Mouse (Mus musculus) hindbrain, embryonic 13.5 days (tissue): ENCODE data around the gene Acvr1c. TPM values are rescaled to one million over a fixed set of nuclear protein-coding genes. Genes with fewer than 3 reads are reported as not detected.

Experiments used
- ATAC-seq: fragments of 200-750 bp; cut with Nextera tagmentation; 2 replicates; pipeline ENCODE4 v1.8.0; 2017; ENCODE audit warnings: moderate TSS enrichment; ENCODE audit not compliant: low FRiP score
- H3K27ac ChIP-seq: fragments of 300-500 bp; sonication (generic); 2 replicates; pipeline ENCODE4 v1.5.1; 2015; ENCODE audit warnings: inconsistent platforms, mild to moderate bottlenecking, moderate library complexity
- H3K27me3 ChIP-seq: fragments of 300-500 bp; sonication (generic); 2 replicates; pipeline ENCODE4 v1.6.1; 2015; ENCODE audit warnings: mild to moderate bottlenecking, inconsistent platforms
- H3K36me3 ChIP-seq: fragments of 300-500 bp; sonication (generic); 2 replicates; pipeline ENCODE4 v1.6.1; 2015; ENCODE audit warnings: mild to moderate bottlenecking, inconsistent platforms
- H3K4me1 ChIP-seq: fragments of 300-500 bp; sonication (generic); replicated peaks from 2 replicates; pipeline ENCODE4 v1.6.1; 2015; ENCODE audit warnings: inconsistent platforms
- H3K4me2 ChIP-seq: fragments of 300-500 bp; sonication (generic); 2 replicates; pipeline ENCODE4 v1.6.1; 2015; ENCODE audit warnings: inconsistent platforms, mild to moderate bottlenecking, moderate library complexity
- H3K4me3 ChIP-seq: fragments of 300-500 bp; sonication (generic); 2 replicates; pipeline ENCODE4 v1.5.1; 2015; ENCODE audit warnings: mild to moderate bottlenecking, inconsistent platforms
- H3K9ac ChIP-seq: fragments of 300-500 bp; sonication (generic); 2 replicates; pipeline ENCODE4 v1.6.1; 2015; ENCODE audit warnings: mild to moderate bottlenecking, inconsistent platforms
- H3K9me3 ChIP-seq: fragments of 300-500 bp; sonication (generic); 2 replicates; pipeline ENCODE4 v1.6.1; 2016; ENCODE audit warnings: inconsistent platforms
- WGBS: fragments of 180-500 bp; shearing (Covaris S2); methylation state at CpG from one replicate; pipeline ENCODE4 v1.1.7; 2015; 5-methylcytosine and 5-hydroxymethylcytosine counted together
- polyA plus RNA-seq: library from polyadenylated mRNA; unstranded; fragments of >200 nt; fragmentation: Nextera tagmentation; extraction: Ambion mirVana; gene quantifications from 2 replicates; pipeline ENCODE4 v1.2.1, GENCODE M21; 2015

Acvr1c gene
- polyA plus RNA-seq, 1 experiment from 2014 or later: 0.62 TPM

DNA sequence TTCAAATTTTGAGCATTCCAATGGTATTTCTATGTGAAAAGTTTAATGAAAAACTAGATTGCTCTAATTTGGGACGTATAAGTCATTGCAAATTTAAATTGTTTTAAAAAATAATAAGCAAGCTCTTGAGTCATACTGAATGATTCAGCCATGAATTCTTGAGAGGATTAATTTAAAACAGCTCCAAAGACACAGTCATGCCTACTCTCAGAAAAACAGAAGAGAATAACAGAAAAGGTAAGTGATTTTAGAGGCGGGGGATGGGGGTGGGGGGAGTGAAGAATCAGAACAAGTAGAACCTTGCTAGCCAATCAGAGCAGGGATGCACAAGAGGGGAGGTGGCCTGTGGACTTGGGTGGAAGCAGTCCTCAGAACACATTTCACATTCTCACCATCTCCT is 7.0 kb downstream of the Acvr1c start:
- H3K9me3 ChIP-seq: no peaks in the 10 kb centered on the region
- WGBS: 87% methylated on average over 2 of the region's 2 CpGs
- H3K36me3 ChIP-seq: no peaks in the 10 kb centered on the region
- ATAC-seq: no peak
- H3K9ac ChIP-seq: no peak overlapping the region
- no peak overlapping the region for H3K4me3 ChIP-seq
- H3K27ac ChIP-seq: no peak overlapping the region
- peaks cover 13% of the 10 kb centered on the region; the same call in 1 of the 2 replicates for H3K27me3 ChIP-seq
- H3K4me1 ChIP-seq: no peaks in the 10 kb centered on the region
- no peak overlapping the region for H3K4me2 ChIP-seq

GRCm38 (mm10) chr2:58336730-58337129 is 21.0 kb downstream of the Acvr1c start:
- no peak overlapping the region for H3K4me3 ChIP-seq
- H3K27me3 ChIP-seq: no peaks in the 10 kb centered on the region
- no peak for ATAC-seq
- H3K4me1 ChIP-seq: no peaks in the 10 kb centered on the region
- H3K4me2 ChIP-seq: no peak overlapping the region
- no peak overlapping the region for H3K9ac ChIP-seq
- no peaks in the 10 kb centered on the region for H3K36me3 ChIP-seq
- 89% methylated on average over 5 of the region's 5 CpGs for WGBS
- H3K9me3 ChIP-seq: no peaks in the 10 kb centered on the region
- no peak overlapping the region for H3K27ac ChIP-seq

- no peak for ATAC-seq
- Histone ChIP-seq H3K4me2 (no peak overlapping the region), H3K36me3 (no peaks in the 10 kb centered on the region), H3K27ac (no peak overlapping the region), H3K27me3 (no peaks in the 10 kb centered on the region), H3K9ac (no peak overlapping the region), H3K4me1 (no peaks in the 10 kb centered on the region), H3K4me3 (no peak overlapping the region), H3K9me3 (no peaks in the 10 kb centered on the region)
- 83% methylated on average over 5 of the region's 5 CpGs for WGBS
Measured at GRCm38 (mm10) chr2:58329589-58329988, 28.1 kb downstream of the Acvr1c start.

- H3K9ac ChIP-seq: peak overlapping the region; percentile 78
- H3K4me2 ChIP-seq: peak overlapping the region; percentile 71
- H3K9me3 ChIP-seq: no peaks in the 10 kb centered on the region
- peak overlapping the region; percentile 73 for H3K27ac ChIP-seq
- peak overlapping the region; percentile 42 for H3K4me3 ChIP-seq
- H3K27me3 ChIP-seq: no peaks in the 10 kb centered on the region
- 13% methylated on average over 23 of the region's 23 CpGs for WGBS
- no peaks in the 10 kb centered on the region for H3K4me1 ChIP-seq
- H3K36me3 ChIP-seq: no peaks in the 10 kb centered on the region
- ATAC-seq: peak; percentile 95
Measured at GRCm38 (mm10) chr2:58324118-58324901, 33.4 kb downstream of the Acvr1c start.

DNA sequence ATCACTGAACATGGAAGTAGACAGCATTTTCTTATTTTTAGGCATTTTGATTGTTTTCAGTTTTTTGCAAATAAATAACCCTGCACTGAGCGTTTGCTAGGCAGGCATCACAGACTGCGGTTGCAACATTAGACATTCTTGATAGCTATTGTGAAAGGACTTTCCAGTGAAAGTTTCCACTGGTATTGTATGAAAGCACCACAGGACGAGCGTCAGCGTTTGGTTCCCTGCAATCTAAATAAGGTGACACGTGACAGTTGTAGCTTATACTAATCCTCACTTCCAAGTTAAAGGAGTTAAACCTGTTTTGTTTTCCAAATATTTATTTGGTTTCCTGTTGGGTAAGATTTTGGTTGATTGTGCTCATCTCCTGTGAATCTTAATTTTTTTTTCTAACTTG is 34.4 kb downstream of the Acvr1c start:
- Histone ChIP-seq H3K9ac (no peak overlapping the region), H3K36me3 (no peaks in the 10 kb centered on the region), H3K4me1 (no peaks in the 10 kb centered on the region), H3K27ac (no peak overlapping the region), H3K4me3 (no peak overlapping the region), H3K9me3 (no peaks in the 10 kb centered on the region), H3K4me2 (no peak overlapping the region), H3K27me3 (no peaks in the 10 kb centered on the region)
- ATAC-seq: no peak
- WGBS: 86% methylated on average over 6 of the region's 6 CpGs

GRCm38 (mm10) chr2:58316186-58316585 is 41.5 kb downstream of the Acvr1c start:
- H3K9me3 ChIP-seq: no peaks in the 10 kb centered on the region
- no peaks in the 10 kb centered on the region for H3K36me3 ChIP-seq
- H3K9ac ChIP-seq: no peak overlapping the region
- WGBS: 96% methylated on average over 7 of the region's 7 CpGs
- H3K4me1 ChIP-seq: no peaks in the 10 kb centered on the region
- ATAC-seq: no peak
- H3K4me3 ChIP-seq: no peak overlapping the region
- no peak overlapping the region for H3K4me2 ChIP-seq
- no peaks in the 10 kb centered on the region for H3K27me3 ChIP-seq
- H3K27ac ChIP-seq: no peak overlapping the region

DNA sequence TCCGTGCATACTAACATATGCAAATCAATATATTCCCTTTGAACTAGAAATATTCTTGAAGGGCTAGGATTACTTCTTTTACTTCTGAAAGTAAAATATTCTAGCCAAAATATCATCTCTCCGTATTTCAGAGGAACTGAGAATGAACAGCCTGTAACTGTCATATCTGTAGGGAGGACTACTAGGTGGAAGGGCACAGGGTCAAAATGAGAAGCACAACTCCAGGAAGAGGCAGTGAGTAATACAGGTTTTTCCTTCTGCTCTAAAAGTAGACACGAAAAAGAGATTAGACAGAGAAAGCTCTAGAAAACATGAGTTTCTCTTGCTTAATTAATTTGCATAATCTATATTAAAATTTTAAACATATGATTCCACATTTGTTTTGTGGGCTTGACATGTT is 48.0 kb downstream of the Acvr1c start:
- Histone ChIP-seq H3K27me3 (no peaks in the 10 kb centered on the region), H3K4me2 (no peak overlapping the region), H3K9ac (no peak overlapping the region), H3K9me3 (no peaks in the 10 kb centered on the region), H3K4me3 (no peak overlapping the region), H3K36me3 (no peaks in the 10 kb centered on the region), H3K27ac (no peak overlapping the region), H3K4me1 (no peaks in the 10 kb centered on the region)
- ATAC-seq: no peak
- 82% methylated on average over 3 of the region's 3 CpGs for WGBS

DNA sequence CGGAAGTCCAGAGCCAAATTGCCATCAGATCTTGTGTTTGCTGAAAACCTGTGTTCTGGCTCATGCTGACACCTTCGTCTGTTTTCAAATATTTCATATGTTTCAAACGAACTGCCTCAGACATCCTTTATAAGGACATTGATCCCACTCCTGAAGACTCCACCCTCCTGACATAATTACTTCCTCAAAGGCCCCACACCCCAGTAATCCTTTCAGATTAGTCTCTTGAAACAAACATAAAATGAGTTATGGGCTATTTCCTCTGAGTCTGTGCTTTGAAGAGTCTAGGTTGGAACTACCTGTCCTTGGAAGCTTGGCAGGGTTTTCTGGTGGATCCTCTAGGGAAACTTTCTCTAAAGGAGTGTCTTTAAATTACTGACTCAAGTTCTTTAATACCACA is 53.2 kb downstream of the Acvr1c start:
- Histone ChIP-seq H3K4me1 (no peaks in the 10 kb centered on the region), H3K36me3 (no peaks in the 10 kb centered on the region), H3K9ac (no peak overlapping the region), H3K27ac (no peak overlapping the region), H3K27me3 (no peaks in the 10 kb centered on the region), H3K4me2 (no peak overlapping the region), H3K4me3 (no peak overlapping the region), H3K9me3 (no peaks in the 10 kb centered on the region)
- ATAC-seq: no peak
- WGBS: 88% methylated on average over 3 of the region's 3 CpGs

GRCm38 (mm10) chr2:58289759-58290431 is 67.8 kb downstream of the Acvr1c start:
- 21% methylated on average over 9 of the region's 9 CpGs for WGBS
- Histone ChIP-seq H3K4me1 (peaks cover 7% of the 10 kb centered on the region; the same call in 1 of the 2 replicates), H3K27ac (no peak overlapping the region), H3K9me3 (no peaks in the 10 kb centered on the region), H3K4me2 (no peak overlapping the region), H3K9ac (no peak overlapping the region), H3K4me3 (no peak overlapping the region), H3K36me3 (no peaks in the 10 kb centered on the region), H3K27me3 (no peaks in the 10 kb centered on the region)
- no peak for ATAC-seq

- no peak overlapping the region for H3K4me2 ChIP-seq
- no peak overlapping the region for H3K9ac ChIP-seq
- 39% methylated on average over 6 of the region's 6 CpGs for WGBS
- no peak overlapping the region for H3K27ac ChIP-seq
- H3K4me3 ChIP-seq: no peak overlapping the region
- H3K36me3 ChIP-seq: no peaks in the 10 kb centered on the region
- no peaks in the 10 kb centered on the region for H3K27me3 ChIP-seq
- peaks cover 7% of the 10 kb centered on the region; the same call in 1 of the 2 replicates for H3K4me1 ChIP-seq
- ATAC-seq: no peak
- H3K9me3 ChIP-seq: no peaks in the 10 kb centered on the region
Measured at GRCm38 (mm10) chr2:58289331-58289730, 68.4 kb downstream of the Acvr1c start.

- H3K4me3 ChIP-seq: no peak overlapping the region
- no peaks in the 10 kb centered on the region for H3K36me3 ChIP-seq
- no peak overlapping the region for H3K4me2 ChIP-seq
- WGBS: 53% methylated on average over 8 of the region's 8 CpGs
- ATAC-seq: peak; percentile 63; the same call in 1 of the 2 replicates
- H3K9me3 ChIP-seq: no peaks in the 10 kb centered on the region
- no peak overlapping the region for H3K9ac ChIP-seq
- no peaks in the 10 kb centered on the region for H3K4me1 ChIP-seq
- H3K27ac ChIP-seq: no peak overlapping the region
- no peaks in the 10 kb centered on the region for H3K27me3 ChIP-seq
Measured at GRCm38 (mm10) chr2:58282259-58282910, 75.3 kb downstream of the Acvr1c start.

DNA sequence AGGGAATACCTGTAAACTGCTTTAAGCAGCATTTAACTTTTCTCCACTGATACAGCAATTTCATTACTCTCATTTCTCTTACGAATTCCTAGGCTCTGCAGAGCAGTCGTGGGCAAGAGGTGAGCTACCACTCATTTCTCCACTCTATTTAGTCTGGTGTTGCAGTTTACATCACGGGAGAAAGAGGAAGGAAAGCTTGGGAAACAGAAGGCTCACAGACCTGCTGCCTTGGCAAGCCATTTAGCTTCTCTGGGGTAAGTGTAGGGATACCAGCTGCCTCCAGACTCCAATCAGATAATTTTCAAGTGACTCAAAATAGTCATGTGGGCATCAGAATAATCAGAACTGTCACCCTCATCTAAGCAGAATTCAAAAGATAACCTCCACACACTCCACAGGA is 76.6 kb downstream of the Acvr1c start:
- WGBS: 73% methylated on average over 3 of the region's 3 CpGs
- Histone ChIP-seq H3K27ac (no peak overlapping the region), H3K9me3 (no peaks in the 10 kb centered on the region), H3K4me3 (no peak overlapping the region), H3K36me3 (no peaks in the 10 kb centered on the region), H3K27me3 (no peaks in the 10 kb centered on the region), H3K4me2 (no peak overlapping the region), H3K4me1 (no peaks in the 10 kb centered on the region), H3K9ac (no peak overlapping the region)
- ATAC-seq: no peak
